1 mouse cellular context compared by ENCODE assay signal in the genomic region with DNA sequence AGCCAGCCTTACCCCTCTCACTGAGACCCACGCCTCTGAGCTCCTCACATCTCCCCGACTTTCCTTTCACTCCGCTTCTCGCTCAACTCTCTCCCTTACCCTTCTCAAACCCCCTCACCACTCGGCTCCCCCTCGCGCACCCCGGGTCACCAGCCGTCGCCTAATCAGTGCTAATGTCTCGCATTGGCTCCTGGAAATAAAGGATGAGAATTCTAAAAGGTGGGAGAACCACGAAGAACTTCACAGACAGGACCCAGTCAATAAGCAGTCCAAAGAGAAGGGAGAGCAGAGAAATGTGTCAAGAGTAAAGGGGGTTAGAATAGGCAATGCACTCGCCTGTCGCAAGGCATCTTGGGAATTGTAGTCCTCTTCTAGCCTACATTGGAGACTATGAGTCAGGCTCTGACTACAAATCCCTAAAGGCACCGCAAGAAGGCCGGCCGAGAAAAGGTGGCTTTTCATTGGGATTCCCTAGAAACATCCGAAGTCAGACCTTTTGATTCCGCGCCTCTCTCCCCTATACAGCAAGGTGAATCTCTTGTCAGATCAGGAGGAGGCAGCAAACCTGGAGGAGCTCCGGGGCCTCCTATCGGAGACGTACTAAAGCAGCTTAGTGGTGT.
TF ChIP-seq lines count a peak whose summit lies in the region.

A gene (minus strand): TSS at position 324 of the 620 bp plus-strand sequence.

TF ChIP-seq in CH12.LX, 34 proteins besides CTCF, POLR2A, EP300 and RAD21:
- peak; percentile 98 for TF ChIP-seq HCFC1 (IDR thresholded peaks at IDR 0.05; ENCODE audit: low read depth, low read length)
- TF ChIP-seq BHLHE40 (IDR thresholded peaks at IDR 0.05; ENCODE audit: low read depth, low read length), result no peak
- TF ChIP-seq ZNF384 (IDR thresholded peaks at IDR 0.05; ENCODE audit: low read depth, low read length), result no peak
- TF ChIP-seq GABPA (IDR thresholded peaks at IDR 0.05; ENCODE audit: insufficient replicate concordance, low read depth, low read length), result peak; percentile 61; the same call in 1 of the 2 replicates
- no peak for TF ChIP-seq CHD1 (IDR thresholded peaks at IDR 0.05; ENCODE audit: low read depth, low read length)
- no peak for TF ChIP-seq MAFK (IDR thresholded peaks at IDR 0.05; ENCODE audit: insufficient replicate concordance, low read length)
- TF ChIP-seq POLR2AphosphoS2 (IDR thresholded peaks at IDR 0.05; ENCODE audit: low read depth, low read length), result peak; percentile 44; the same call in 1 of the 2 replicates
- TF ChIP-seq SIN3A (IDR thresholded peaks at IDR 0.05; ENCODE audit: low read length), result peak; percentile 62; the same call in 1 of the 2 replicates
- peak; percentile 98 for TF ChIP-seq JUND (conservative IDR thresholded peaks at IDR 0.05; ENCODE audit: low read depth, low read length)
- peak; percentile 91 for TF ChIP-seq TBP (conservative IDR thresholded peaks at IDR 0.05; ENCODE audit: low read depth, low read length)
- TF ChIP-seq UBTF (IDR thresholded peaks at IDR 0.05; ENCODE audit: low read depth, low read length), result no peak
- TF ChIP-seq NELFE (IDR thresholded peaks at IDR 0.05; ENCODE audit: low read depth, low read length), result peak; percentile 67
- TF ChIP-seq KAT2A (IDR thresholded peaks at IDR 0.05; ENCODE audit: insufficient replicate concordance, low read length), result peak; percentile 97
- TF ChIP-seq ELF1 (IDR thresholded peaks at IDR 0.05; ENCODE audit: low read depth, low read length), result peak; percentile 32; the same call in 1 of the 2 replicates
- no peak; the same call in 1 of the 2 replicates for TF ChIP-seq NRF1 (IDR thresholded peaks at IDR 0.05; ENCODE audit: low read depth, low read length)
- peak; percentile 92 for TF ChIP-seq JUN (IDR thresholded peaks at IDR 0.05; ENCODE audit: insufficient read depth, low read depth, low read length)
- TF ChIP-seq ZMIZ1 (IDR thresholded peaks at IDR 0.05; ENCODE audit: low read depth, low read length), result no peak
- TF ChIP-seq ZC3H11A (IDR thresholded peaks at IDR 0.05; ENCODE audit: low read depth, low read length), result no peak
- TF ChIP-seq MYC (IDR thresholded peaks at IDR 0.05; ENCODE audit: low read depth, low read length), result peak; percentile 77; the same call in 1 of the 2 replicates
- TF ChIP-seq PAX5 (IDR thresholded peaks at IDR 0.05; ENCODE audit: low read length), result no peak
- no peak for TF ChIP-seq E2F4 (IDR thresholded peaks at IDR 0.05; ENCODE audit: insufficient replicate concordance, low read depth, low read length)
- TF ChIP-seq USF1 (IDR thresholded peaks at IDR 0.05; ENCODE audit: low read depth, low read length), result no peak
- TF ChIP-seq MEF2A (IDR thresholded peaks at IDR 0.05; ENCODE audit: borderline replicate concordance, low read depth, low read length), result no peak
- TF ChIP-seq MAZ (IDR thresholded peaks at IDR 0.05; ENCODE audit: low read depth, low read length), result no peak
- no peak for TF ChIP-seq SMC3 (IDR thresholded peaks at IDR 0.05; ENCODE audit: low read depth, low read length)
- no peak for TF ChIP-seq RCOR1 (conservative IDR thresholded peaks at IDR 0.05; ENCODE audit: low read depth, low read length)
- no peak for TF ChIP-seq ETS1 (conservative IDR thresholded peaks at IDR 0.05; ENCODE audit: low read depth, low read length)
- peak; percentile 48; the same call in 1 of the 2 replicates for TF ChIP-seq MAX (IDR thresholded peaks at IDR 0.05; ENCODE audit: low read length)
- peak; percentile 46; the same call in 1 of the 2 replicates for TF ChIP-seq MXI1 (IDR thresholded peaks at IDR 0.05; ENCODE audit: low read depth, low read length)
- peak; percentile 61 for TF ChIP-seq IRF4 (IDR thresholded peaks at IDR 0.05; ENCODE audit: low read depth, low read length)
- peak; percentile 34; the same call in 1 of the 2 replicates for TF ChIP-seq TCF12 (IDR thresholded peaks at IDR 0.05; ENCODE audit: low read depth, low read length)
- TF ChIP-seq CHD2 (IDR thresholded peaks at IDR 0.05; ENCODE audit: low read length), result no peak
